Mouse (Mus musculus): ENCODE results near the gene Kif22.
A peak's percentile ranks its signal among the peaks of the same experiment; 100 is the strongest.

Gene Kif22

DNA sequence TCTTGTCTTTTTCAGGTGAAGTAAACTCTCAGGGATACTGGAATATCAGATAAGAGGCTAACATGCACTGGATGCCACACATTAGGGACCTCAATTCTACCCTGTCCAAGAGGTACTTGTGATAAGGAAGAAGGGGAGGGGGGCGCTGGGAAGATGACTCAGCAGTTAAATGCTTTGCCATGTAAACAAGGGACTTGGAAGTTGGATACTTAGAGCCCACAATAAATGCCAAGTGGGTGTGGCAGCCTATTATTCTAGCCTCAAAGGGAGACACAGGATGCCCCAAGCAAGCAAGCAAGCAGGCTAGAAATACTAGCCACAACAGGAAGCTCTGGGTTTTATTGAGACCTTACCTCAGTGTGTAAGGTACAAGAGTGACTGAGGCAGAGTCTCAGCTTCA, 11.0 kb downstream of the Kif22 start:
- no peak for DNase-seq (ENCODE audit: low spot score)

- no peak for DNase-seq (ENCODE audit: low spot score)
Observed at GRCm38 (mm10) chr7:127030172-127030571, 12.1 kb downstream of the Kif22 start.

DNA sequence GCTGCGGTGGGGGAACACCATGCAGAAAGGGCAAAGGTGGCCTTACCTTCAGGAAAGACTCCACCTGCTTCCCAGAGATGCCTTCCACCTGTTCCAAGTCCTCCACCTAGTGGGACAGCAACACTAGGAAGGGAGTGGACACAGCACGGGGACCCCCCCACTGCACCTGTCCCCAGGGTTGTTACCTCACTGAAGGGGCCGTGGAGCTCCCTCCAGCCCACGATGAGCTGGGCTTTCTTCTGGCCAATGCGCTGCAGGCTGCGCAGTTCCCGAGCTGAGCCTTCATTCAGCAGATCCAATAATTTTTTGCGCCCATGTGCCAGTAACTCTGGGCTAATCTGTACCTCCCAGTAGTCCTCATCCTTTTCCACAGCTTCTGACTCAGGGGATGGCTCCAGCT, 14.4 kb downstream of the Kif22 start:
- DNase-seq (ENCODE audit: low spot score): no peak

DNA sequence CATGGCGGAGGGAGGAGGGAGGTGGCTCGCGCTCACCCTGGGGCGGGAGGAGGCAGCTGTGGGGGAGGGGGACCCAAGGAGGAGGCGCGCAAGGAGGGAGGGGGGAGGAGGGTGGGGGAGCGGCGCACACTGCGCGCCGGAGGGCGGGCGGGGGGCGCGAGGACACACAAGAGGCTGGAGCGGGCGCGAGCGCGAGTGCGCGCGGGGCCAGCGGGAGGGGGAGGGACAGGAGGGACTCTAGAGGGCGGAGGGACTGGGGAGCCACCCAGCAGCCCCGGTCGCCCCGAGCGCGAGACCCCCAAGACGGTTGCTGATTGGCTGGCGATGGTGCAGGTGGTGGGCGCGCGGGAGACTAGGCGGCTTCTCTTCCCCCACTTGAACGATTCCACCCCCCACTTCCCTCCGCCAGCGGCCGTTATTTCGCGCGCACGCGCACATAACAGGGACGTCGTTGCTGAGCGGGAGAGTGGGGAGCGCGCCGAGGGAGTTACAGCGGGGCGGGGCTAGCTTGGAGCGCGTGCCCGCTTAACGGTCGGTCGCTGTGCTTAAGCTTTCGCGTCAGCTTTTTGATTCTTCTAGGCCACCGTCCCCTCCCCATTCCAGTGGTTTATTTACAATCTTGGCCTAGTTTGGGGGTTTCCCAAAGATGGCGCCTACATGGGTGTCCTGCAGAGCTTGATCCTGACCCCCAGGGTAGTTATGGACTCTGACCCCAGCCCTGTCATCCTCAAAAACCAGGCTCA, 15.1 kb downstream of the Kif22 start, which contains the start of gene Maz:
TSS of gene Maz (minus strand) at position 54 of the 743 bp plus-strand sequence.
- DNase-seq (ENCODE audit: low spot score): peak; percentile 98

DNA sequence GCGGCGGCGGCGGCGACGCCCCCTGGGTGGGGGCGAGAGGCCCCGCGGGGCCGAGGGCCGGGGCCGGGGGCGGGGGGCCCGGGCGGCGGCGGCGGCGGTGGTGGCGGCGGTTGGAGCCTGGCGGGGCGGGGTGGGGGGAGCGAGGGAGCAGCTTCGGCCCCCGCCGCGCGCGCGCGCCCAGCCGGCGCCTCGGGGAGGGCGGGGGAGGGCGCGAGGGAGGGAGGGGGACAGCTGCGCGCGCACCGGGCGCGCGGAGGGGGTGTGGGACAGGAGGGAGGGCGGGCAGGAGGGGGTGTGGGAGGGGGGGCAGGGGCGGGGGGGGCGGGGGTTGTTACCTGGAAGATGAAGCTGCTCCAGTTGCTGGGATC, 15.7 kb downstream of the Kif22 start:
- peak; percentile 65 for DNase-seq (ENCODE audit: low spot score)

GRCm38 (mm10) chr7:127026161-127026600, 16.1 kb downstream of the Kif22 start:
- DNase-seq (ENCODE audit: low spot score): peak; percentile 51

- DNase-seq (ENCODE audit: low spot score): peak; percentile 67
Observed at GRCm38 (mm10) chr7:127025556-127026160, 16.6 kb downstream of the Kif22 start.

DNA sequence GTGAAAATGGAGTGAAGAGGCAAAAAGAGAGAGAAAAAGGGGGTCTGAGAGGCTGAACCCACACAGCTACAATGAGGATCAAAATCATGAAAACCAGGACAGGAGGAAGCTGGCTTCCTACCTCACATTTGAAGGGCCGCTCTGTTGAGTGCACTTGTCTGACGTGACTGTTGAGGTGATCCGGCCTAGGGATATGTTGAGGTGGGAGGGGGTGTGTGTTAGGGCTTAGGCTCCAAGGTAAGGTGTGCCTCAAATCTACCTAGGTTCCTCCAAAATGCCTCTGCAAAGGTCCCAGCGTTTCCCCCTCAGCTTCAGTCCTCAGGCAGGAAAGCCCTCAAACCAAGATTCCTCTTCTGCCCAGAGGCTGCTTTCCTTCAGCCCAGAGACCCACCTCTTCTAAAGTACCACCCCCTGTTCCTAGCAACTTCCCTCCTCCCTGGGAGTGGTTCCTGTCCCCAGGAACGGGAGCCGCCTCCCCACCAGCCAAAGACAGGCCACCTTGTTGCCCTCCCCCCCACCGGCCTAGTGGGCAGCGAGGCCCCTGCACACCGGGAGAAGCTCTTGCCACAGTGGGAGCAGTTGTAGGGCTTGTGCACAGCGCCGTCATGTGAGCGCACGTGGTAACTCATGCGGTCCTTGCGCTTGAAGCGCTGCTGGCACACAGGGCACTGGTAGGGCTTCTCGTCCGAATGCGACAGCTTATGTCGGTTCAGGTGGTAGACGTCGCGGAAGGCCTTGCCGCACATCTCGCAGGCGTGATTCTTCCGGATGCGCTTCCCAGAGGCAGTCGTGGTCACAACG, 17.3 kb downstream of the Kif22 start:
- no peak for DNase-seq (ENCODE audit: low spot score)

DNA sequence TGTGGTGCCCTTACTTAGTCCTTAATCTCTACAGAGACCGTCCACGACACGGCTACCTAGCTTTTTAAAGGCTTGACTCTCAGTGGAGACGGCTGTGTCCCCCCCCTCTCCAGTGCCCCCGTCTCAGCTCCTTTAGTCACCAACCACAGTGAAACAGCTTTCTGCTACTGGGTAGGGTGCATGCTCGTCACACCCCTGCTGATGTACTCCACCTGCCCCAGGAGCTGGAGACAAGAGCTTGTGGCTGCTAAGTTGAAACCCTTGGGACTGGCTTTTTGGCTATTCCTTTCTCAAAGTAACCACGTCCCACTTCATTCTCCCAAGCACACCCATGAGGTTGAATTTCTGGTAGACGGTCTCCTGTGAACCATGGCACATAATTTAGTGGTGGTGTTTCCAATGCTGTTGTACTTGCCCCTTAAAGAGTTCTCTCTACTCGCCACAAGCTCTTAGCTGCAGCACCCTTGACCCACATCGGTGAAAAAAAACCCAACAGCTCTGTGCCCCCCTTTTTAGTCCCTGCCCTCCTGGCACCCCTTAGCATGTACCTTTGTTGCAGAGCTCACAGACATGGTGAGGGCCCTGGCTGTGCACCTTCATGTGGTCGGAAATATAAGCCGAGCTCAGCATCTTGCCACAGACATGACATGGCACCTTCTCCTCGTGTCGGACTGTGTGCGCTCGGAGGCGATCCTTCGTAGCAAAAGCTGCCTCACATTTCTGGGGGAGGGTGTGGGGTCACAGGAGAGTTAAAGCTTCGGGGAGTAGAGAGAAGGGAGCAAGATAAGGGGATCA, 18.2 kb downstream of the Kif22 start:
- DNase-seq (ENCODE audit: low spot score): no peak

GRCm38 (mm10) chr7:127023272-127023691, 19.0 kb downstream of the Kif22 start:
- no peak for DNase-seq (ENCODE audit: low spot score)

GRCm38 (mm10) chr7:127022528-127023271, 19.6 kb downstream of the Kif22 start:
- DNase-seq (ENCODE audit: low spot score): no peak

GRCm38 (mm10) chr7:127021563-127022527, 20.4 kb downstream of the Kif22 start:
- DNase-seq (ENCODE audit: low spot score): no peak

- DNase-seq (ENCODE audit: low spot score): no peak
Observed at GRCm38 (mm10) chr7:127020901-127021562, 21.2 kb downstream of the Kif22 start, which contains the start of the genes Gm42742 and Prrt2. Gene Gm42742 (minus strand): TSS chr7:127021097. Gene Prrt2 (minus strand): TSS chr7:127021211.

DNA sequence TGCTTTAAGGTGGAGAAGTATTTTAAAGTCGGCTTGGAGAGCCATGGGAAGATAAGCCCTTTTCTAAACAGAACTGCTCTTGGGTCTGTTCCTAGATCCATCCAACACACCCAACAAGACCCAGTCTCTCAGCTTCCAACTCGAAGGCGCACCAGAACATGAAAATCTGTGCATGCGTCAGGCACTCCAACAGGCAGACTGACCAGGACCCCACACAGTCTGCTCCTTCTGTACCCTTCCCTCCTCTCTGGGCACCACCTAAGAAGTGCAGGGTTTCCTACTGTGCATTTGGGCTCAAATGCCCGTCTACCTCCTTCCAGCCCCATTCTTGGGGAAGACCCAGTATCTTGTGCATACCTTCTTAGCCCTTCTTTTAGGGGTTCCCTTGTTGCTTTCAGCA, 21.8 kb downstream of the Kif22 start:
- DNase-seq (ENCODE audit: low spot score): no peak

DNA sequence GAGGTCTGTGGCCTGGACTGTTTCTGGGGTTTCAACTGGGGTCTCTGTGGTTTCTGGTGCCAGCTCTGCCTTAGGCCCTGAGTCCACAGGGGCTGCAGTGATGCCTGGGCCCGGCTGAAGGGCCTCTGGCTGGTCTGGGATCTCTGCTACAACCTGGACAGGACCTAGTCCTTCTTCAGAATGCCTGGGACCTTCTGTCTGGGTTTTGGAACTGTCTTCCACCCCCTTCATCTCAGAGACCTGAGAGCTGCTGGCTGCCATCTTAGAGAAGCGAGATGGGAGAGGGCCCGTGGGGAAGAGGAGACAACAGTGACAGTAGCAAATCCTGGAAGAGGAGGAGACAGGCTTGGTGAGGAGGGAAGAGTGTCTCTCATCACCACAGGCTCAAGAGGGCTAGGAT, 22.2 kb downstream of the Kif22 start:
- no peak for DNase-seq (ENCODE audit: low spot score)

DNA sequence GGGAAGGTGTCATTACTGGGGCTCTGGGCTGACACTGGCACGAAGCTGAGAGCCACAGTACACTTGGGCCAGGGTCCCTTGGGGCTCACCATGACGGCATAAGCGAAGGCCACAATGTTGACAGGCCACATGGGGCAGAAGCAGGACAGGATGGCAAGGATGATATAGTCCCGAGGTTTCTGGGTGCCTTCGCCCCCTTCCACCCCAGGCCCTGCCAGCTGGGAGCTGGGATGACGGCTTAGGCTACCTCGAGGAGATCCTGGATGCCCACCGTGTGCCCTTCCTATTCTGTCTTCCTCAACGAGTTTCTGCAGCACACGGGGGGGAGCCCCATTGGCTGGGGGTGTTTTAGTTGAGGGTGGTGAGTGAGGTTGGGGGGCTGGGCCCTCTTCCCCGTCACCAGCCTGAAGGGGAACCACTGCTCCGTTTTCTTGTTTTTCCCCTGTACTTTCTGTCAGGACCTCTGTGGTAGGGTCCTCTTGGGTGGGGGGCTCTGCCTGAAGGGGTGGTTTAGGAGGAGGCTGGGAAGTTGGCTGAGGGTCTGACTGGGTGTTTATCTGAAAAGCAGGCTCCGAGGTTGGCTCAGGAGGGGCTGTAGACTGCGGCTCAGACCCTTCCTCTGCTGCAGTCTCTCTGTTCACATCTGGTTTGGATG, 22.8 kb downstream of the Kif22 start:
- no peak for DNase-seq (ENCODE audit: low spot score)

DNA sequence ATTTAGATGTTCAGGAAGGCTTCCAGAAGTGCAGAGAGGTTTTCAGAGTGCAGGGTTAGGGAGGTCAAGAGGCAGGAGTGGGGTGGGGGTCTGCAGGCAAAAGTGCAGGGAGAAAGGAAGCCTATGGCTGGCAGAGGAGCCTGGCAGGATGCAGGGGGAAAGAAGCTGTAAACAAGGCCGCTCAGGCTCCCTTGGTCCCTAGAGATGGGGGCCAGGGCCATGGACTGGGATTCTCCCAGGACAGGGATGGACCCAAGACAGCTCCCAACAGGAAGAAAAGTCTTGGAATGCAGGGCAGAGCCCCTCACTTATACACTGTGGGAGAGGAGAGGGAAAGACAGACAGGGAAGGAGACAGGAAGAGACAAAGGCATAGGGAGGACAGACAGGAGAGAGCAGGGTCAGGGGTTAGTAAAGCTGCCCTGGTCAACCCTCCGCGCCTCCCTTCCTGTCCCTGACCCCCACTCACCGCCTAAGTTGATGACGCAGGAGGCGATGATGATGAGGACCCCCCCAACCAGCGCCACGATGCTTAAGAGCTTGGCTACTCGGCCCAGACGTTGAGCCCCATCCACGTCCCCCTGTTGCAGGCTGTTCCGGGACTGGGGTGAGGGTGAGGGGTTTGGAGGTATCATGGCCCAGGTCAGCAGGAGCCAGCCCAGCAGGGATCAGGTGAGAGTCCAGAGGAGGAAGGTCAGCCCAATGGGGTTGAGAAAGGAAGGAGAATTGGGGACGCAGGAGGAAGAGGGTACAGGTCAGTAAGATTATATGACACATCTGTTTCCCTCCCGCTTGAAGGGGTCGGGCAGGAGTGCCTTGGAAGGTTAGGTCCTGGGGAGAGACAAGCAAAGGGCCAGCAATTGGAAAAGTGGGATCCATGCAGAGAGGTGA, 23.6 kb downstream of the Kif22 start:
- no peak for DNase-seq (ENCODE audit: low spot score)

- DNase-seq (ENCODE audit: low spot score): no peak
Observed at GRCm38 (mm10) chr7:127017950-127018345, 24.3 kb downstream of the Kif22 start.
